Mouse (Mus musculus) retina, adult 2 months (tissue): ENCODE results near the gene Bloc1s1.

Experiments
- DNase-seq: peaks from one replicate; pipeline ENCODE4 v3.0.0-alpha.2; 2012; ENCODE audit warnings: low read depth, low spot score

The Bloc1s1 gene

GRCm38 (mm10) chr10:128908778-128909448 is 14.9 kb downstream of the Bloc1s1 start:
- no peak for DNase-seq

- DNase-seq = no peak
Observed at GRCm38 (mm10) chr10:128904812-128905211, 19.0 kb downstream of the Bloc1s1 start.

DNA sequence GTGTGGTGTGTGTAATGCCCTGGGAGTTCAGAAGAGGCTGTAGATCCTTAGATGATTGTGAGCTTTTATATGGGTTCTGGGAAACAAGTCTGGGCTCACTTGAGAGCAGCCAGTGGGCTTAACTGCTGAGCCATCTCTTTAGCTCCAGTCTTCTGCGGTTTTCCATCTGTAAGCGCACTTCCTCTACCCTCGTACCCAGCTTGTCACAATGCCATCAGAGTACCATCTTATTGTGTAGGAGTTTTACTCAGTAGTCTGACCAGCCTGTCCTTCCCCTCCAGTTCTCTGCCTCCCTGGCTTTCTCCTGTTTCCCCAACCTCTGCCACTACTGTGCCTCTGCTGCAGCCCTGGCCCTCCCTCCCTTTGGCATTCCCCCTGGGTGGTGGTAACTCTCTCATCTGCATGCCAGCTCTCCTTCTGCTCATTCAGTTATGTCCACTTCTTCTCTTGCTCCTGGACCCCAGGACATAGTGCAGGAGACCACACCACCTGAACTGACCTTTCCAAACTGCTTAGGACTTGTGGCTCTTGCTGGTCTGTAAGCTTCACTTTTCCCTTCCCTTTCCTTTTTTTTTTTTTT is 21.3 kb downstream of the Bloc1s1 start:
- no peak for DNase-seq

- no peak for DNase-seq
Observed at GRCm38 (mm10) chr10:128901409-128901808, 22.4 kb downstream of the Bloc1s1 start.

DNA sequence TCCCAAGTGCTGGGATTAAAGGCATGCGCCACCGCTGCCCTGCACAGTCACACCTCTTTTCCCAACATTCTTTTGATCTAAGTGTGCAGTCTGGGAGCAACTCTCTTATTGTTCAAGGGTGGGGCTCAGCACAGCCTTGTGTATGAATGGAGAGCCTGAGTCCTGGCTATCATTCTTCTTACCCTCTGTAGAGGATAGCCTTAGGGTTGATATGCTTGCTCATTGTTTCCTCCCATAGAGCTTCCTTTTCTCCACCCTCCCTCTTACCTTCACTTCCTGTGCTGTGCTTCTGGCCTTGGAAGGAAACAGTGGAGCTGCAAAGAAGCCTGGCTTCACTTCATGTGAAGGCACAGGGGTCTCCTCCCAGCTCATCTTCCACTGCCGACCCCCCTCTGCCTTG is 23.1 kb downstream of the Bloc1s1 start, which contains the start of gene Cd63:
TSS of gene Cd63 (plus strand) at position 292 of the 400 bp plus-strand sequence.
- no peak for DNase-seq

GRCm38 (mm10) chr10:128899759-128900490 is 23.9 kb downstream of the Bloc1s1 start:
- no peak for DNase-seq

DNA sequence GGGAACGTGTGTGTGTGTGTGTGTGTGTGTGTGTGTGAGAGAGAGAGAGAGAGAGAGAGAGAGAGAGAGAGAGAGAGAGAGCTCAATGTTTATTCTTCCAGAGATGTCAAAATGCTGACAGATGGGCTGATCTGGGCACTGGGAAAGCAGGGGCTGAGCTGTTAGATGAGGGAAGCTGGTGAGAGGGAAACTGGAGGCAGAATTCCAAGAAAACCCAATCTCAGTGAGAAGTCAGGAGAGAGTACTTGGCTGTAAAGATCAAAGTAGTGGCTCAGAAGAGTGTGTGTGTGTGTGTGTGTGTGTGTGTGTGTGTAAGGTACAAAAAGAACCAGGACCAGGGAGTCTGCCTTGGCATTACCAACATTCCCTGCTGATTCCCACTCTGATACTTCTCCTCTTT is 26.3 kb downstream of the Bloc1s1 start:
- no peak for DNase-seq

- no peak for DNase-seq
Observed at GRCm38 (mm10) chr10:128896807-128897206, 27.0 kb downstream of the Bloc1s1 start.

DNA sequence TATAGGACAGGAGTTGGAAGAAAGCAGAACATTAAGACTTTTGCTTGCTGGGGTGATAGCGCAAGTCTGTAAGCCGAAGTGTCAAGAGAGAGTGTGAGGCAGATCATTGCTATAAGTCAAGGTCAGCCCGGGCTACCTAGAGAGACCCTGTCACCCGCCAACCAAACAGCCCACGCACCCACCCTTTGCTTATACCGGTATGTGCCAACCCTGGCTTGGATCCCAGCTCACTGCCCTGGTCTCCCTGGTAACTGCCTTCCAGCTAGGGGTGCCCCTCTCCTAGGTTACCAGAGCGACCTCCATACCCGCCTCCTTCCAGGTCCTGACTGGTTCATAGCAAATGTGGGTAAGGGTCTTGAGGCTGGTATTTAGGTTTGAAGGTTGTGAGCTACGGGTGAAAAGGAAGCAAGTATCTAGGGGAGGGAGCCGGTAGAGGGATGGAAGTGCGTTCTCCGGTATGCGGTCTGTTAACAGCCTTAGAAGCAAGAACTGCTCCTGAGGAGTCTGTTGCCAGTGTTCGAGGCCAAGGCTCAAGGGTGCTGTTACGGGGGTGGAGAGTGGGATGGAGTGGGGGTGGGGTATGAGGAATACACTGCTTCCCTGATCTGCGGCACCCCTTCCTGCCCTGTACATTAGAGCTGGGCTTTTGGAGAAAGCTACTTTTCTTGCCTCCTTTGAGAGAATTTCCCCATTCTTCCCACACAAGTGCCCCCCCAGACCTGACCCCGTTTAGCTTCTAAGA is 27.7 kb downstream of the Bloc1s1 start:
- DNase-seq = no peak

DNA sequence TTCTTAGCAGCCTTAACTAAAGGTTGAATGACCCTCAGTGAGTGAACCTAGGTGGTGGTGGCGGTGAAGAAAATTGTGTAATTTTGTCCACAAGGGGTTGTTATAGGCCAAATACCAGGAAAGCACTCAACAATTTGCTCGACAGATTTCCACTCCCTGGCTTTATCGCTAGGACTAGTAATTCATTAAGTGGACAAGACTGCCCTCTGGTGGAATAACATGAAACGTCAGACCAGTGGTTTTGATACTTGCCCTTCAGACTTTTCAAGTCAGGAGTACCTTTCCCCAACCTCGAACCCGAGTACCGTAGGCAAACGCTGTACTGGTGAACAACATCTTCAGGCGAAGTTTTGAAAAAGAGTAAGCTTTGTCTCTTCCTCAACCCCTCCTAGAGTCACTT is 28.4 kb downstream of the Bloc1s1 start:
- peak; percentile 61 for DNase-seq

- DNase-seq = no peak
Observed at GRCm38 (mm10) chr10:128892246-128892645, 31.6 kb downstream of the Bloc1s1 start.

DNA sequence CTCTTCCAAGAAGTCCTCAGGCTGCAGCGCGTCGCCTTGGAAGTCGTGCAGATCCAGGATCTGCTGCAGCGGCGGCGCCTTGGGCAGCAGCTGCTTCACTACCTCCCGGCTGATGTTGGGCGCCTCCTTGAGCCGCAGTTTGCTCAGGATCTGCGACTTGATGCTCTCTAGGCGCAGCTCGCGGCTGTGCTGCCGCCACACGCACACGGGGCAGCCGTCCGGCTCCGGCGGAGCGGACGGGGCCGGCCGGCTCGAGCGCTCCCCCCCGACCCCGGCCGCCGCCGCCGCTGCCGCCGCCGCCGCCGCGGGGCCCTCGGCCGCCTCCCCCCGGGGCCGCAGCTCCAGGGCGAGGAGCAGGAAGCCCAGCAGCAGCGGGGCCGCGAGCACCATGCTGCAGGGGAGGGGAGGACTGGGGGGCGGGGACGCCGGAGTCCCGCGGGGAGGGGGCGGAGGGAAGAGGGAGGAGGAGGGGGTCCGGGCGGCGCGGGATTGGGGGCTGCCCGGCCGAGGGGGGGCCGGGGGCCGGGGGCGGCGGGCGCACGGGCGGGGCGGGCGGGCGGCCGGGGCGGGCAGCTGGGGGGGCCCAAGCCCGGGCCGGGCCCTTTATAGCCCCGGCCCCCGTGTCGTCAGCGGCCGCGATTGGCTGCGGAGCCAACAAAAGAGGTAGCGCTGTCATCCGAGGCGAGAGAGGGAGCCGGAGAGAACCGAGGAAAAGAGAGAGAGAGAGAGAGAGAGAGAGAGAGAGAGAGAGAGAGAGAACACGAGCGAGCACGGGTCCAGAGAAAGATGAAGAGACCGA is 32.3 kb downstream of the Bloc1s1 start, which contains the start of gene Gdf11:
TSS of gene Gdf11 (minus strand) at position 423 of the 799 bp plus-strand sequence.
- DNase-seq = no peak

DNA sequence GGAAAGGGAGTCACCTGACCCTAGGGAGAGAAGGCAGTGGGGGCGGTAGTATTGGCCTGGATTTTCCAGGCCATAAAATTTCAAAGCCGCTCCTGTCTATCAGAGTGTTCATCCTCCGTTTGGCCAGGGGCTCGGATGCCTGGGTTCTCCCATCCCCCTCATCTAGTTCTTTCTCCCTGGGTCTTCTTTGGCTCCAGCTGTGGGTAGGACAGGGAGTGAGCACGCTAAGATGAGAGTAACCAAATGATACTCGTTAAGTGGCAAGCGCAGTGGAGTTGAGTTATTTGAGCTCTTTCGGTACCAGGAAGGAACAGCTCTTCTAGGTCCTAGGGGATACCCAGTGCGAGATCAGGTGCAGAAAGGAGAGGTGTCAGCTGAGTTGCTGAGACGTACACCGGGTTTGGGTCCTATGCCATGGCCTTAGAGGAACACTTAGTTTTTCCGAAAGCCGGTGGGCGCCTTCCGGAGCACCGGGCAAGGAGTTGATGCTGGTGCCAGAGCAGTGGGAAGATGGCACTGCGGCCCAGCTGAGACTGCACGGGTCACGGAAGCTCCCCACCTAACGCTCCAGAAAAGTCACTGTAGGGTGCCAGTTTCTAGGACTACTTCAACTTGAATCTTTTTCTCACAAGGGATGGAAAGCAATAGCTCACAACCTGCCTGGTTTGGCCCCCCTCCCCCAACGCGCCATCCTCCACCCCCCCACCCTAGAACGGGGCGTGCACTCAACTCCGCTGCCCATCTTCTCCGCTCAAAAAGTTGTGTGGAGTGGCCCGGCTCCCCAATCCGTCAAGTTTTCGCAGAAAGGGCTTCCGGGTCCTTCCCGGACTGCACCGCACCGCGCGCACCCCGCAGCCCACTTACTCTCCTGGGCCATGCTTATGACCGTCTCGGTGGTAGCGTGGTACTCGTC is 33.2 kb downstream of the Bloc1s1 start:
- no peak for DNase-seq

DNA sequence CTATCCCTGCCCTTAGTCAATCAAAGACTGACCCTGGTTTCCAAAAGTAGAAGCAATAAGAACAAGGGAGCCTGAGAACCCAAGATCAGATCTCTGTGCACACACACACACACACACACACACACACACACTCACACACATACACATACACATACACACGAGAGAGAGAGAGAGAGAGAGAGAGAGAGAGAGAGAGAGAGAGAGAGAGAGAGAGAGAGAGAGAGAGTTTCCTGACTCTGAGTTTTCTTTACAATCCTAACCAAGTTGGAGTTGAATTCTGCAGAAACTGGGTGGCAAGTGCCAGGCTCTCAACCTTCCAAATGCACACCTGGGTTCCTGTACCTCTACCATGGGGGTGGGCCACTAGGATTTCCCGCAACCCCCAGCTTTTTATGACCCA is 34.0 kb downstream of the Bloc1s1 start:
- DNase-seq = no peak

- no peak for DNase-seq
Observed at GRCm38 (mm10) chr10:128888941-128889827, 34.7 kb downstream of the Bloc1s1 start.

DNA sequence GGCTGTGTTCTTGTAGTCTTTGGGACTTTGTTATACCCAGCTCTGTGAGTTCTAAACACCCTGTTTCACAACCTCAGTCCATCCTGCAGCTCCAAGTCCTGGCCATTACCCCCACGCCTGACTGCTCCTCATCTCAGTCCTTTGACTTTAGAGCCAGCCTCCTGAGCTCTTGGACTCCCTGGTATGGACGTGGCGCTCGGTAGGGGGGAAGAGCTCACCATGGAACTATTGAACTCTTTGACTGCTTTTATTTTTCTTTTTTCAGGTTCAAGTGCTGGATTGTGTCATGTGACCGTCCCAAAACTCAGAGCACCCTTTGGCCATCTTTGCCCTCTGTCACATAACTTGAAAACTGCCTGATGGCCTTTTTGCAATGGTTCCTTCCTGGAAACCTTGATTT is 41.8 kb downstream of the Bloc1s1 start:
- DNase-seq = no peak

DNA sequence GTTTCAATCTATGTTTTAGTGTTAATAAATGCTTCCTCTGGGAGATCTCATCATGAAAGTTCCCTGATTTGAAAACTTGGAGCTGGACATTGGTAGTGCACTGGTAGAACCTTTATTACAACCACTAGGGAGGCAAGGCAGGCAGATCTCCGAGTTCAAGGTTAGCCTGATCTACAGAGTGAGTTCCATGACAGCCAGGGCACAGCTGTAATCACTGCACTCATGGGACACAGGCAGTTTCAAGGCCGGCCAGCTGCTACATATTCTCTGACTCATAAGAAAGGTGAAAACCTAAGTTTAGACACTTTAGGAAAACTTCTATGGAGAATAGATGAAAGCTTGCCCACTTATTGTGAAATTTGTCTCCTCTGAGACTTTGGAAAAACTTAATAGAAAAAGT is 45.0 kb downstream of the Bloc1s1 start:
- DNase-seq = no peak

GRCm38 (mm10) chr10:128878291-128878690 is 45.5 kb downstream of the Bloc1s1 start:
- DNase-seq = no peak

- DNase-seq = no peak
Observed at GRCm38 (mm10) chr10:128870341-128870740, 53.5 kb downstream of the Bloc1s1 start.
